Mouse (Mus musculus): ENCODE results near the gene Plxna1.
A peak's percentile ranks its signal among the peaks of the same experiment; 100 is the strongest.

The Plxna1 gene

DNA sequence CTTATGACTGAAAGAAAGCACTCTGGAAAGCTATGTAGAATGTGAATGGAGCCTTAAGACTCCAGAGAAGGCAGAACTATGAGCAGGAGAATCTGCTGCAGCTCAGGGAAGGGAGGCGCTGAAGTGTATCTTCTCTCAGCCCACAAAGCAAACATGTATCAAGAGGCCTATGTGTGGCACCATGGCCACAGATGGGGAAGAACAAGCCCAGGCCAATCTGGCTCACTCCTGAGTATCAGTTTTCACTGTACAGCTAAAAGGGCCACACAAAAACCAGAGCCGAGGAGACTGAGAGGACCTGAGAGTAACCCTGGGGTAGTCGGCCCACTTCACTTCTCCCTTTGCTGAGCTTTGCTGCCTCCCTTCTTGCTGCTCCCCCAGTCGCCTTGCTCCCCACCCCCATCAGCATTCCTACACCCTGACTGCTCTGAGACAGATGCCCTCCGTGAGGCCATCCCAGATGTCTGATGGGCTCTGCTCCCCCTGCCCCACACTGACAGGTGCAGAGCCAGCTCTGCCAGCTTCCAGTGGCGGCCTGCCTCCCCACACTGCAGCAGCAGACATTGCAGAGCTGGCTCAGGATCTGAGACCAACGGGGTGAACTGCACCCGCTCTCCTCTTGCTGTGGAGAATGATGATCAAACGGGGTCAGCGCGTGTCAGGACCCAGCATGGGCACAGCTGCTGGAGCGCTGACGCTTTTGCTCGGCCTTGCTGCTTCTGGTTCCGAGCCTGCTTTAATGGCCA lies 34.5 kb downstream of the Plxna1 start:
- DNase-seq: no peak

DNA sequence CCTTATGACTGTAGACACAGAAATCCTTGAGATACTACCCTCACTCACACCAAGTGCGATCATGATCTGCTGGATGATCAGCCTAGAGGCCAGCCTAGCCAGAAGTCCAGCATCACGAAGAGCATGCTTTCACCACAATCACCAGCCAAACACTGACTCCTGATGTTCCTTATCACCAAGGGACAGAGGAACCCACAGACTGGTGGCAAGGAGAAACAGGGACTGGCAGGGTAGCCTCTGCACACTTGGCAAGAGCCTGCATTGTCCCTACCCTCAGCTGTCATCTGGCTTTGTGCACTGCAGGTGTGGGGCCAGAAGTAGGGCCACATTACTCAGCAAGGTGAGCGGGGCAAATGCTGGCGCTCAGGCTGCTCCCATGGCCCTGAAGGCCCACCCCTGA lies 37.6 kb downstream of the Plxna1 start:
- DNase-seq: no peak

DNA sequence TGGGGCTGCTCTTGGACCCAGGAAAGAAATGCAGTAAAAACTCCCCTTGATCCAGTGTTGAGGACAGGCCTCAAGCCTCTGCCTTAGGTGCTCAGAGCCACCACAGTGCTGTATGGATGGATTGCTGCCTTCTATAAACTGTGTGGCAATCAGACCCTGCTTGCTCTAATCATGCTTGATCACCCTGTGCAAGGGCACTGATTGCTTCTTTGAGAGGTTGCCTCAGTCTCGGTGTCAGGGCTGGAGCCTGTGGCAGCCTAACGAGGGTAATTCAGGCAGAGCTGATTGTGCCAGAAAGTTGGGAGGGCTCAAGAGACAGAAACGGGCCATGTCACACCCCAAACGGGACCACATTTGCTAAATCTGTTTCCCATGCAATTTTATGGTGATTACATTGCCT lies 47.2 kb downstream of the Plxna1 start:
- no peak for DNase-seq

DNA sequence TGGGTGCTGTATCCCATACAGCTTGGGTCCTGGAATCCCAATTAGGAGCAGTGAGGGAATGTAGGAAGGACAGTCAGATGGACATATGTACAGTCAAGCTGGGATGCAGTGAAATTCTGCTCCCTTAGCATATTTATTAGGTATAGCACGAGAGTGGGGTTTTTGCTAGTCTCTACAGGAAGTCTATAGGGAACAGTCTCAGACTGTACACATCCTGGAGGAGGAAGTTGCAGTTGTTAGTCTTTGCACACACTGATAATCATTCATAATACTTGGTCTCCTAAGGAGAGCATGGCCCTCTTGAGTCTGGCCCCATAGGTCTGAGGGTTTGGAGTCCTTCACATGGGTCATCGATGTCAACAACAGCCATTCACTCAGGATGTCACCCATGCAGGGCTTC lies 50.9 kb downstream of the Plxna1 start:
- DNase-seq: no peak

DNA sequence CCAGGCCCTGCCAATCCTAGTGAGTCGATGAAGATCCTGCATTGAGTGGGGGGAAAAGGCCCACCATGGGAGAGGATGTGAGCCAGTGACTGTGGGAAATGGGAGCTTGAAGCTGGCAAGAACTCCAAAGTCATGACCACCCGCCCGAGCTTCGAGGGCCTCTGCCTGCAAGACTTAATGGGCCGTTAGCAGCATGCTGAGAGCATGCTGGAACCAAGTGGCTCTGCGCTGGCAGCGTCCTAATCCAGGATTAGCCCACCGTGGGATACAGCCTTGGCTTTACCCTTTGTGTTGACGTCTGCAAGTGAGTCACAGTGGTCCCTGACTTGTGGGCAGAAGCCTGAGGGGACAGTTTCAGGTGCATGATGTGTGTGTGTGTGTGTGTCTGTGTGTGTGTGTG lies 52.2 kb downstream of the Plxna1 start:
- no peak for DNase-seq

DNA sequence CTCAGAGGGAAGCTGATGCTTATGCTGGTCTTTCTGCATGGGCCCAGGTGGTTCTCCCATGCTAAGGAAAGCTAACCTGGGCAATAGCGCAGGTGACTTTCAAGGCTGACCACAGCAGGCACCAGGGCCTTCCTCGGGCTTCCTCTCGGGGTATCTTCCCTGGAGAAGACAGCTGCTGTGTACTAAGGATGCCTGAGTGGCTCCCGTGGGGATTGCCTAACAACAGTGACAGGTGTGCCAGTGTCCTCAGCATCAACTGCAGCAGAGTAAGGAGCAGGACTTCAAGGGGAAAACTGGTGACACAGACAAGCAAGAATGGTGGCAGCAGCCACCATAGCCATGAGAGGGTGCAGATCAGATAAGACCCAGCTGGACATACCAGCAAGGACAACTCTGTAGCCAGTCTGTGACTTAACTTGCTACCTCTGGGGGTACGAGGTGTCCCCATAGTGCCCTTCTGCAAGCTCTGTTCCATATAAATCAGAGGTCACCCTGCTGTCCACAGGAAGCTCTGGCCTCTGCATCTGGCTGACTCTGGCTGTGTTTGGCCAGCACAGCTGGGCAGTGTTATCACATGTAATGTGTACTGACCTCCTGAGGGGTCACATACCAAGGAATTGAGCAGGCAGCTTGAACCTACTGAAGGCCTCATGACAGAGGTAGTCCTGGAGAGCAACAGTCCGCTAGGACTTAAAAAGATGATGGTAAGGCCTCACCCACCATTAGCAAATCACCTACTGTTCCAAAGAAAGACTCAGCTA lies 54.0 kb downstream of the Plxna1 start:
- DNase-seq: no peak

DNA sequence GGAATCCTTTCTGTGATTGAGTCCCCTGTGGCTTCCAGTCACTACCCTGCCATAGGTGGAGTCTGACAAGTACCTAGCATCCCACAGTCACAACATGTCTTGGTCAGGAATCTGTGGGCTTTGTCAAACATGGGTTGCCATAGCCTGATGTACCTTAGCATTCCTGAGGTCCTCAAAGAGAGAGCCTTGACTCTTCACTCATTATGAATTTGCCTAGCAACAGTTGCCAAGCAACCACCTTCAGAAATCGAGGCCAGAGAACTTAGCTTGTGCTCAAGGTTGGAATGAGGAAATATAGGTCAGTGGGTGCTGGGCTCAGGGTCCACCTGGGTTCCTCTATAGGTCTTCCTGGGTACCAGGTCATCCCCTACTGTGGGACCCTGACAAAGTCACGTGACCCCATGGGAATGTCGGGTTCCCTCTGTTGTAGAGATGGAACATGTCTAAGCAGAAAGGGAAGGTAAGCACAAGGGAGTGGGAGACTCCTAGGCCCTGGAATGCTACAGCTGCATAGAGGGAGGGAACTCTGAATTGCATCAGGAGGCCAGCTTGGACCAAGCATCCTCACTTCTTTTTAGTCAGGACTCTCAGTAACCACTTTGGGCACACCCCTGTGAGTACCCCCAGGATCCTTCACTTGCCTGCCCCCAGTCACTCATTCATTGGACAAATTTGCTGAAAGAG lies 57.9 kb downstream of the Plxna1 start:
- no peak for DNase-seq

DNA sequence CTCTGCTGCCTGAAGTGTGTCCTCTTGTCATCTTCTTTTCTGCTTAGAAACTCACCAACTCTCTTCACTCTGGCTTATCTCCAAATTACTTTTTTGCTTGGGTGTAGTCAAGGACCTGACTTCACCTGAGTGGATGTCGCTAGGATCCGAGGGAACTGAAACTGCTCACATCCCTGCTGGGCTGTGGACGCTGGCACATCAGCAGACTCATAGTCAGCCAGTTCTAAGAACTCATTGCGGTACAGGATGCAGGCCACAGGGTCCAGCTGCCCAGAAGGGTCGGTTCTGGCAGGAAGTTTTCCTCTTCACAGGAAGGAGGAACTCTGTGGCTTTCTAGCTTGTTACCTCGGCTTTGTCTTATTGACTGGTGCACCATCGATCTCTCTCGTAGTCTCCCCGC lies 62.6 kb downstream of the Plxna1 start:
- no peak for DNase-seq

DNA sequence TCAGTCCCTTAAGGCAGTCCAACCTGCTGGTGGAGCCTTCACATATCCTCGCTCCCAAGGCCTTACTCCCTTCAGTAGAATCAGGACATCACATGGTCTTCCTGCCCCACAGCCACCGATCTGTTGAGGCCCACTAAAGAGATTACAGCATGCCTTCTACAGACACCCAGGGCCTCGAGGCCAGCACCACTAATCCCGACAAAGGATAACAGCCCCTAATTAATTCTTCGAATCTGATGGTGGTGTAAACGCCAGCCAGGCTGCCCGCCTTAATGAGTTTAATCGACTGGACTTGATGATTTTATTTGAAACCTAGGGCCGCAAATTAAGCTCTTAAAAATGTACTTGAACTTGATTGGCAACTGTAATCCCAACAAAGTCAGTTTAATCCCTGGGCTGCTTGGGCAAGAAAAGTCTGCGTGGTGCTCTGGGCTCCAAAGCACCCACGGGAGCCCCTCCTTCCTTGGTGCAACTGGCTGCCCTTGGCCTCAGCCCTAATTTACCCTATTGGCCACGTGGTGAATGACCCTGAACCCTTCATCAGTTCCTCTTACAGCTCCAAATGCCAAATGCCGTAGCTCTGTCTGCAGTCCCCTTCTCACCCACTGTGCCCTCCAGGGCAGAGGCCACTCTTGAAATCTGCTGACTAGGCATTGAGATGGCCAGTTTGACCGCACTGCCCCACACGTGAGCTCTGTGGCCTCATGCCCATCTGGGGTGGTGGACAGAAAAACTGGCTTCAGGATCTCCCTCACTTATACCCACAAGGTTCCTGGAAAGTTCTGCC lies 65.3 kb downstream of the Plxna1 start:
- DNase-seq: no peak

DNA sequence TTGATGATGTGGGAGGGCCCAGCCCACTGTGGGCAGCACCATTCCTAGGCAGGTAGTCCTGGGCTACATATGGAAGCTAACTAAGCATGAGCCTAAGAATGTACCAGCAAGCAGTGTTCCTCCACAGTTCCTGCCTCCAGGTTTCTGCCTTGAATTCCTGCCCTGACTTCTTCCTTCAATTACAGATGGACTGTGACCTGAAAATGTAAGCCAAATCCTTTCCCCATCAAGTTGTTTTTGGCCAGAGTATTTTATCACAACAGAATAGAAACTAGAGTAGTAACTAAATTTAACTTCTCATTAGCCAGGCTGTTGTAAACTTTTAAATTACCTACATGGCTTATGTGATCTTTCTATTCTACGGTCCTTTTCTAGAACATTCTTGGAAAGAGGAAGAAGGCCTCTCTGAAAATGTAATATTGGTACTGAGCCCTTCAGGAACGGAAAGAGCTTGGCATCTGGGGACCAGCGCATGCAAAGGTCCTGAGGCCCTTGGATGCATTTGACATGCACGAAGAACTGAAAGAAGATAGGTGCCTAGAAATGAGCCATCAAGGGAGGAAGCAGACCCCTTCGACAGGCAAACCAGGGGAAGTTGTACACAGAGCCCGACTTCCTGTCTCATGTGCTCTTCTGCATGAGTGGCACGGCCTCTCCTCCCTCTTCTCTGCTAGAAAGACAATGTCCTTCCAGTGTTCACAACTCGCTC lies 66.3 kb downstream of the Plxna1 start:
- DNase-seq: peak; percentile 33 to 34

DNA sequence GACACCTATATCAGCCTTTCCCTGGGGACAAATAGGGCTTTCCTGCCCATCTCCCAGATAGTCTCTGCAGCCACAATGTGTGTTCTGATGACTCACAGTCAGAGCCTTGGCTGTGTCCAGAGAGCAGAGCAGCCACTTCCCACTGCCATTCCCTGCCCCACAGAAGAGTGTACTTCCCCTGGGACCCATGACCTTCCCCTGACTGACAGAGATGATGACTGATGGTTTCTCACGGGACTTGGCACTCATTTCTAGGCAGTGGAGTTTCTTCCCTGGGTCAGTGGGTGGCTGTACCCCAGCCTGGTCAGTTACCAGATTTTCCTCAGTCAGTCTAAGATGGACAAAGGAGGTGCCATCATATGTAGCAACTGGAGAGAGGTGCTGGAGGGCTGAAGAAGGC lies 67.8 kb downstream of the Plxna1 start:
- no peak for DNase-seq

DNA sequence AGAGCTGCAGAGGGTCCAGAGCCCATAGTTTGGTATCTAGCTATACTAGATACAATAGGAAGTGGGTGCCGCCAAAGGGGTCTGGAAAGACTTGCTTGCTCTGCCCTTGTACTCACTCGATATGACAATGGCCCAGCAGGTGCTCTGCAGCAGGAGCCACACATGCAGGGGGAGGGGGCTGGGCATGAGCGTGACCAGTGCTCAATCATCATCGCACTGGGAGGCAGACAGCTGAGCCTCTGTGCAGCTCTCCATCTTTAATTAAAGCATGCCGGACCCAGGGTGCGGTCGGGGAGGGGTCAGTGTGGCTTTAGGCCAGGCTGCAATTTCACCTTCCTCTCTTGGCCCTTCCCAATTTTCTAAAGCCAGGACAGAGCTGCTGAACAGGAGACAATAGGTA lies 70.9 kb downstream of the Plxna1 start:
- DNase-seq: no peak

DNA sequence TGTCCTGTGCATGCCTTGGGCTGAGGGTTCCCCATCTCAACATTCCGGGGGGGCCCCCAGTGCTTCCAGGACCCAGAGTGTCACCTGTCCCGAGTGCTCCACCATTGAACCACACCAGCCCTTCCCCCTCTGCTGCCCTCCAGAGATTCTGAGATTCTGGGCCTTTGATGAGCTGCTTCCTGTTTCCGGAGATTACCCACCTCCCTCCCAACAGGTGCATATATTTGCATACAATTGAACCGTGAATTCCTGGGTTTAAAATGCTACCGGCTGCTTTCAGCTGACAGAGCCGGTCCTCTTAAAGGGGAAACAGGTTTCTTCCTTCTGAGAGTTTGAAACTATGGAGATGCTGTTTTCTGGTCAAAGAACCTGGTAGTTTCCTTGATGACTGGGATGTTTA lies 74.3 kb downstream of the Plxna1 start:
- DNase-seq: peak; percentile 67 to 76

DNA sequence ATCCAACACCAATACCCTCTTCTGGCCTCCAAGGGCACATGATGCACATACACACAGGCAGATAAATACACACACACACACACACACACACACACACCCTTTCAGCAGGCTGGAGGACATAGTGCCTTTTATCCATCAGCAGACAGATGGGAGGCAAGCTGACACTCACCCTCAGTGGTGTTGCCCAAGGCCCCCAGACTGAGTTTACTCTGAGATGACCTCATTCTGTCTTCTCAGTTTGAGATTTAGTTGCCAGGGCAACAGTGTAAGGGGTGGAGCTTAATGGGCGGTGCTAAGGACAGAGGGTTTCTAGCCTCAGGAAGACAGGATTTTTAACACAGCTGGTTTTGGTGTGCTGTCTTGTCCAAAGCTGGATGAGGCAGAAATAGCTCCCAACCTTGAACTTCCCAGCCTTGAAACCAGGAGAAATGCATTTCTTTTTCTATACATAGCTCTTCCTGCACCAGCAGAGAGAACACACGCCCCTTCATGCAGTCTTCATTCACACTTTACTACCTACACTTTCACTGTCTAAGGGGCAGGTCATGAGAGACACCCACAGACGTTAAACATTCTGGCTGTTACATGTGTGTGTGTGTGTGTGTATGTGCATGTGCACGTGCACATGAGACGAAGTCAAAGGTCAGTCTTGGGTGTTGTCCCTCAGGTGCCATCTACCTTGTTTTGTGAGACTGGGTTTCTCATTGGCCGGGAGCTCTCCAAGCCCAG lies 75.6 kb downstream of the Plxna1 start:
- peak; percentile 81 to 86 for DNase-seq

DNA sequence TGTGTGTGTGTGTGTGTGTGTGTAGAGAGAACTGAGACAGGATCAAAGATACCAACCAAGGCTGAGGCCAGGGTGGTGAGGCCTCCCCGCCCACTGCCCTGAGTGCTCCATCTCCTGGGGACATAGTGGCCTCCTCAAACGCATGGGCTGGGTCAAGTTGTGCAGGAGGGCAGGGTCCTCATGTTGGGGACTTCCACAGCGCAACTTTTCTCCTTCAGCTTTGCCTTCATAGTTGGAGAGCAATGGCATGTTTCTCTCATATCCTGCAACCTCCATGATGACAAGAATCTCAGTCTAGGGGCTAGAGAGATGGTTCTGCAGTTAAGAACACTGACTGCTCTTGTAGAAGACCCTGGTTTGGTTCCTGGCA lies 76.1 kb downstream of the Plxna1 start:
- no peak for DNase-seq

DNA sequence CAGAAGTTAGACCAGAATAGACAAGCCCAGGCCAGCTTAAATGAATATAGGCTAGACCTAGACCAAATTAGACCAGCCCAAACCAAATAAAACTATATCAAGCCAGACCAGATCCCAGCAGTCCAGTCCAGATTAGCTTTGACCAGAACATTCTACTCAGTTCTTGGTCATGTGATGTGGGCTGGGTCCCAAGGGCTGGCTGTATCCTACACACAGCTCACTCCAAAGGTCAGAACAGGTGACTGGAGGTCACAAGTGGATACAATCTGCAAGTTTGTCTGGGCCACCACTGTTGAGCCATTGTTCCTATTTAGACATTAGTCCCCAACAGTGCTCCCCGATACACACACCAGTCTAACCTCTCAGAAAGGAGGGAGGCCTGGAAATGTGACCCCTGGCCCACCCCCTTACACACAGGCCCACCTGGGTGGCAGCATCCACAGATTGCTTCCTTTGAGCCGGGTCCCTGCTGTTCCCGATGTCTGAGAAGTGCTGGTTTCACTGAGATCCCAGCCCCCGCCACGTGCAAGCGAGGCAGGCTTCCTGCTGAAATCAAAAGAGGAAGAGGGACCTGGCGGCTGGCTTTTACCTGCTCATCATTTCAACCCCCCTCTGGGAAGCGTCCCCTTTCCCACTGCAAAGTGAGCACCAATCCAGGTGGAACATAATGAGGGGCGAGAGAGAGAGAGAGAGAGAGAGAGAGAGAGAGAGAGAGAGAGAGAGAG lies 76.7 kb downstream of the Plxna1 start:
- peak; percentile 37 to 41 for DNase-seq

DNA sequence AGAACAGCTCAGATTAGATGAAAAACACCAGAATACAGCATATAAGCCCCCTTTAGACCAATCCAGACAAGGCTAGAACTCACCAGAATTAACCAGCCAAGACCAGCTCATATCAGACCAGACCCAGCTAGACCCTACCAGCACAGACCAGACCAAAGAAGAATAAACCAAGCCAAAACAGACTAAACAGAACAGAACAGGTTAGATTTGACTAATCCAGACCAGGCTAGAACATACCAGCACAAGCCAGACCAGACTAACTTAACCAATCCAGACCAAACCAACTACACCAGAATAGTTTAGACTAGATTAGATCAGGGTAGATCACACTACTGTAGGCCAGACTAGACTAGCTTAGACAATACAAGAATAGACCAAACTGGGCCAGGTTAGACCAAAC lies 77.3 kb downstream of the Plxna1 start:
- DNase-seq: no peak

DNA sequence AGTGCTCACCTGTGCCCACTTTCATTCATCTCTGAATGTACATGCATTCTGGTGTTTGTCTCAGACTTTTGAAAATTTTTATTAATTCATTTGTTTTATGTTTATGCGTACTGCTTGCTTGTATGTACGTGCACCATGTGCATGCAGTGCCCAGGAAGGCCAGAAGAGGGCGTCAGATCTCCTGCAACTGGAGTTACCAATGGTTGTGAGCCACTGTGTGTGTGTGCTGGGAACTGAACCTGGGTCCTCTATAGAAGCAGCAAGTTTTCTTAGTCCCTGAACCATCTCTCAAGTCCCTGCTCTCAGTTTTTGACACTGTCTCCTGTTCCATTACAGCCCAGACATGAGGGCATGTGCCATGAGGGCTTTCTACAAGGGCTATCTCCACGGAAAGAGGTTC lies 79.3 kb downstream of the Plxna1 start:
- no peak for DNase-seq

DNA sequence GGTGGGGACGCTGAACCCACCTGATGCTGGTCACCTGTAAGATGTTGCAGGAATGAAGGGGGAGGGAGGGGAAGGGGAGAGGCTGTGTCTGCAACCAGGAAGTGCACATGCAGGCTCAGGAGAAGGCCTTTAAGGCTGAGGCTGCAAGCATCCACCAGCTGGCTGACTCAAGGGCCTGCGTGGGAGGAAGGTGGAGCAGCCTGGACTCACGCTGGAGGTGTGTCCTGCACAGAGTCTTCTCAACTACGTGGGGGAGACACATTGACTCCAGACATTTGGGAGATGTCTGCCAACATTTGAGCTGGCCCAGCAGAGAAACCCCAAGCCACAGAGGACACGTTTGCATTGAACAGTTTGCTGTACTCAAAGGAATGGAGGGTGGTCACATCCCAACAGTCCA lies 79.8 kb downstream of the Plxna1 start:
- DNase-seq: no peak

DNA sequence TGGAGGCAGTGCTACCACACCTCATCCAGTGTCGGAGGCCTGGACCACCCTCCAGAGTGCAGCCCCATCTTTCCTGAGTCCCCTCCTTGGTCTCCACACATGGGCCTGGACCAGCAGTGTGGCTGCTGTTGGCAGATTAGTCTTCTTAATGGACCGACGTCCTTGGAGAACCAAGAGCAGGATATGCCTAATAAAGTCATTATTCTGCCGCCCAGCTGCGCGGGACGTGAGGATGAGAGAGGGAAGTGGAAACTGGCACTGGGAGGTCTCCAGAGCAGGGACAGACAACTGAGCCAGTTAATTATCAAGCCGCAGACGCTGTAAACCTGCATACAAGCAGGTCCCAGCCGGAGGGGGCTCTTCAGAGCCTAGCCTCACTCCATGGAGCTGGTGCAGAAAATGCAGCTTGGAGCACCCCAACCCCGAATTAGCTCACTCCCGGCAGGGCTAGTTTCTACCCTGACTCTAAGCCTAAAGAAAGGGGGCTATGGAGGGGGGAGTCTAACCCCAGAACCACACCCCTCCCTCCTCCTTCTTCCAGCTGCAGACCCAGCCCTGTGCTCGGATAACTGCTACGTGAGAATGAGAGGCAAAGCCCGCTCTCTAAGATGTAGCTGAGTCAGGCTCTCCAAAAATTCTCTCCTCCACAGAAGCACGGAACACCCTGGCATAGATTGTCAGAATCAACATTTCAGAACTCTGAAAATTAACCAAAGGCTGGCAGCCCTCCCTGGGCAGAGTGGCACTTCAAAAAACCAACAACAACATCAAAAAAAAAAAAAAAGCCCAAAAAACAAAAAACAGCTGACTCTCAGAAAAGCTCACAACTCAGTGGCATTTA lies 80.7 kb downstream of the Plxna1 start:
- DNase-seq: no peak
